Mouse (Mus musculus): ENCODE data around the gene Tnfrsf9.

Tnfrsf9 gene

DNA sequence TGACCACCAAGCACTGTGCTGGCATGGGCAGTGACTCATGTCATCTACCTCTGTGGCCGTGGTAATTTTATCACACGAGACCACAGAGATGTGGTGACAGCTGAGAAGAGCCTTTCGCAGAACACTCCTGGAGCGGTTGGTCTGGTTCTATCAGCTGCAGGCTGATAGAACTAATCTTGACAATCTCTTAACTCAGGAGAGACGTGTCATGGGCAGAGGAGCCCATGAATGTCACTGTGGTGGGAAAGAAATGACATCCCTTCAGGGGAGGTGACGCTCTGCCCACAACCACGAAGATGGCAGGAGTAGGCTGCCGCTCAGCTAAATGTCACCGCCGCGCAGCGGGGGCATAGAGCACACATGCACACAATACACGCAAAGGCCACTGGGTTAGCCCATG, 9.9 kb downstream of the Tnfrsf9 start:
- in situ Hi-C loops (cut with MboI; ENCODE audit: unreplicated experiment in 2 of 2): loop anchor here in 1 of 2 experiments (25.0 kb wide), 2 partner anchors 437 to 662 kb away; no protein-coding TSS in a partner anchor

DNA sequence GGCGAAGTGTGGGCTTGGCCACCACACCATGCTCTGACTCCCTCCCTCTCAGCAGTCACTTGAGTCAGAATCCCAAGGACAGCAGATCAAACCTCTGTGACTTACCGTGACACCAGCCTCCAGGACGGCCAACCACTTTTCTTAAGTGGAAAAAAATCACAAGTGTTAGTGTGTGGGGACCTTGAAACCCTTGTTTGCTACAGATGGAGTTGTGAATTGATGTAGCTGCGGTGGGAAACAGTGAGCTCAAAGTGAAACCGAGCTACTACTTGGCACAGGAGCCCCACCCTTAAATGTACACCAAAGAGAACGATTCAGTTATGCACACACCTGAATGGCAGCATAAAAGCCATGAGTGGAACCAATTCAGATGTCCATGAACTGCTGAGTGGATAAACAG, 10.6 kb downstream of the Tnfrsf9 start:
- in situ Hi-C loops (cut with MboI; ENCODE audit: unreplicated experiment in 2 of 2): loop anchor here (5.0 to 25.0 kb wide), 3 partner anchors 37 to 663 kb away; no protein-coding TSS in a partner anchor

DNA sequence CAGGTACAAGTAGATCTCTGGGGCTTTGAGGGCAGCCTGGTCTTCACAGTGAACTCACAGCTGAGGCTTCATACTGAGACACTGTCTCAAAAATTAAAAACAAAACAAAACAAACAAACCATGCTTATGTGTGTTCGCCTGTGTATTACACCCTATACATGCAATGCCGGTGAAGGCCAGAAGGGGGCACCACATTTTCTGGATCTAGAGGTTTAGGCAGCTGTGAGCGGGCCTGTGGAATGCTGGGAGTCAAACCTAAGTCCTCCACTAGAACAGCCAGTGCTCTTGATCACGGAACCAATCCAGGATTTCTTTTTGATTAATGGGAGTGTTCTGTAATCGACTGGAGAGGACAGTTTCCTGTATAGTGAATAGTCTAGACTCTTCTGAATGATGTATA, 11.6 kb downstream of the Tnfrsf9 start:
- in situ Hi-C loops (cut with MboI; ENCODE audit: unreplicated experiment in 2 of 2): loop anchor here in 1 of 2 experiments (5.0 kb wide), 1 partner anchor 36 kb away; no protein-coding TSS in a partner anchor

DNA sequence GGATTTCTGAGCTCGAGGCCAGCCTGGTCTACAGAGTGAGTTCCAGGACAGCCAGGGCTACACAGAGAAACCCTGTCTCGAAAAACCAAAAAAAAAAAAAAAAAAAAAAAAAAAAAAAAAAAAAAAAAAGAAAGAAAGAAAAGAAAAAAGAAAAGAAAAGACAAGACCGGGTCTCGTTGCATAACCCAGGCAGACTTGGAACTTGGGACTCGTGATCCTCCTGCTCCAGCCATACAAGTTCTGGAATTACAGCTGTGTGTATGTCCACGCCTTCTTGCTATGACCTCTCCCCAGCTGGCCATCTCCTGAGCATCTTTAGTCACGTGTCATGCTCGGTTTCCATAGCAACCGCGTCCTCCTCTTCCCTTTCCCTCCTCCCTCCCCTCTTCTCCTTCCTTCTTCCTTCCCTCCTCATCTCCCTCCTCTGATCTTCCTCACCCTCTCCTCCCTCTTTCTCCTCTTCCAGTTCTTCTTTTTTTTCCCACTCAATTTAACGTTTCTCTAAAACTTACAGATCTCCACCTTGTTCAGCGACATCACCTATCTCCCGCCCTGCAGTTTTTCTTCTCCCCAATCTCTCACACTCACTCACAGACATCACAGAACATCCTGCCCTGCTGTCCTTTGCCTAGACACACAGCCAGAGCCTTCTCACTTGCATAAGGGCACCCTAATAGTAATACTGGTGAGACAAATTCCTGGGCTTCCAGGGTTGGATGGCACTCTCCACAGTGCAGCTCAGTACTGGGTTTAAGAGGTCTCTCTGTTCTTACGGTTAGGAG, 12.8 kb downstream of the Tnfrsf9 start:
- in situ Hi-C loops (cut with MboI; ENCODE audit: unreplicated experiment in 2 of 2): loop anchor here in 1 of 2 experiments (5.0 kb wide), 1 partner anchor 35 kb away; no protein-coding TSS in a partner anchor

DNA sequence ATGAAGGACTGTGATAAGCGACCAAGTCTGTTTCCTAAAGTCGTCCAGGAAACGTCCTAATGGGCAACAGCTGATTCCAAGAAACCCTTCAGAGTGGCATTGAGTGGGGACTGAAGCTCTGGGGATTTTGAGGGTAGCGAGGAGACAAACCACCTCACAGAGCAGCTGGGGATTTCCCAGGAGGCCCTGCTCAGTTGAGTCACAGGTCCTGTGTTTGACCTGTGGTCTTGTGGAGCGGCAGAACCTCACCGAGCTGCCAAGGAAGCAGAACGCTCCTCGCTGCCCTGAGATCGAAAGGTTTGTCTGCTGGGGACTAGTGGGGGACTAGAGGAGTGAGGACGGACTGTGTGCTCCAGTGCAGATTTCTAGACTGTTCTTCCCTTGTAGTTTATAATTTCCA, 13.4 kb downstream of the Tnfrsf9 start:
- in situ Hi-C loops (cut with MboI; ENCODE audit: unreplicated experiment in 2 of 2): loop anchor here in 1 of 2 experiments (5.0 kb wide), 1 partner anchor 35 kb away; no protein-coding TSS in a partner anchor

DNA sequence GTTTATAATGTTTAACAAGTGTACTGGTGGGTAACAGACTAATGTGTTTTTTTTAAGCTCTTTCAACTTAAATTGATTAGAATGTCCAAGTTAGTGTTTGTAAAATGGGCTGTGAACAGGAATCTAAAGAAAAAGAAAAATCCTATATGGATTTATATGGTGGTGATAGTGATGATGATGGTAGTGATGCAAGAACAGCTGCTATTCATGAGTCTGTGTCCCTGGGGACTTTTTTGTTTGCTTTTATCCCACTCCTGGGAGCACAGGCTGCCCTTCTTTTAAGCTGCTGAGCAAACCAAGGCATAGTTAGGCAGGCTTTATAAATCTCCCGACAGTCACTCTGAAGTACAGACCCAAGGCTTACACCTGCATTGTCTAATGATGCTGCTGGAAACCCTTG, 19.1 kb downstream of the Tnfrsf9 start:
- in situ Hi-C loops (cut with MboI; ENCODE audit: unreplicated experiment in 2 of 2): no loop called here

DNA sequence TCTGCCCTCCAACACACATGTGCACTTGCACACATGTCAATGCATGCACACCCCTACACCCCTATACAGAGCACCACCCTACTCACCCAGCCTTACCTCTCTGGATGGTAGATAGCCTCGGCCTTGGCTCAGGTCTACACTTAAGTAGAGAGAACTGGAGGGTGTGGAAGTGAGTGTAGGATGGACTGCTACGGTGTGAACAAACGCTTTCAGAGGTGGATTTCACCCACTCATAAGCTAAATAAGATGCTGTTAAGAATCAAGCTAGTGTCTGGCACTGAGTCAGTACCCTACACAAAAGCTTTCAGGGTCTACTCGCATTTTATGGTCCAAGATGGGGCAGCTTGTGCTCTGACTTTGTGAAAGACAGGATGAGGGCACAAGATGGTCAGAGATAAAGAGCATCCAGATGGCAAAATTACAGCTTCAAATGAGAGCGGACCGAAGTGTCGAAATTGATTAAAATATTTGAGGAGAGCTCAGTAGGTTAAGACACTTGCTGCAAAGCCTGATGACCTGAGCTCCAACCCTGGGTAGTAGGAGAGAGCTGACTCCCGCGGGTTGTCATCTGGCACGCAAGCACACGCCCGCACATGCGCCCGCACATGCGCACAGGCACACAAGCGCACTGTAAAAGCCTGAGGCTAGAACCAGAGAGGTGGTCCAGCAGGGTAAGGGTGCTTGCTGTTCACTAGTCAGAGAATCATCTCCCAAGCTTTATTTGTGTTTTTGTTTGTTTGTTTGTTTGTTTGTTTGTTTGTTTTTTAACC, 23.1 kb downstream of the Tnfrsf9 start:
- in situ Hi-C loops (cut with MboI; ENCODE audit: unreplicated experiment in 2 of 2): no loop called here

DNA sequence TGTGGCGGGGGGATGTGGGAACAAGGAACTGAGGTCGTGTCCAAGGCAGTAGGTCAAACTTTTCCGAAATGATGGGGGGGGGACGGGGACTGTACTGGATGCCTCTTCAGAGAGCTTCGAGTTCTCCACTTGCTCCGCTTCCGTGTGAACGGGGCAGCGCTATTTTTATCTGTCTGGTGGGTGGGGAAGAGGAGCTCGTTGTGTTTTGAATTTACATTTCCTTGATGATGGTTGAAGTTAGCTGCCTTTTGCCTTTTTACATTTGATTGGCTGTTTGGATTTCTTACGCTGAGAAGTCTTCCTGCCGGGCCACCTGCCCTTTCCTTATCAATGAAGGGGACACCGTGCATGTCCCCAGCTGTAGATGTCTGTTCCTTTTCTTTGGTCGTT, 23.7 kb downstream of the Tnfrsf9 start:
- in situ Hi-C loops (cut with MboI; ENCODE audit: unreplicated experiment in 2 of 2): no loop called here

DNA sequence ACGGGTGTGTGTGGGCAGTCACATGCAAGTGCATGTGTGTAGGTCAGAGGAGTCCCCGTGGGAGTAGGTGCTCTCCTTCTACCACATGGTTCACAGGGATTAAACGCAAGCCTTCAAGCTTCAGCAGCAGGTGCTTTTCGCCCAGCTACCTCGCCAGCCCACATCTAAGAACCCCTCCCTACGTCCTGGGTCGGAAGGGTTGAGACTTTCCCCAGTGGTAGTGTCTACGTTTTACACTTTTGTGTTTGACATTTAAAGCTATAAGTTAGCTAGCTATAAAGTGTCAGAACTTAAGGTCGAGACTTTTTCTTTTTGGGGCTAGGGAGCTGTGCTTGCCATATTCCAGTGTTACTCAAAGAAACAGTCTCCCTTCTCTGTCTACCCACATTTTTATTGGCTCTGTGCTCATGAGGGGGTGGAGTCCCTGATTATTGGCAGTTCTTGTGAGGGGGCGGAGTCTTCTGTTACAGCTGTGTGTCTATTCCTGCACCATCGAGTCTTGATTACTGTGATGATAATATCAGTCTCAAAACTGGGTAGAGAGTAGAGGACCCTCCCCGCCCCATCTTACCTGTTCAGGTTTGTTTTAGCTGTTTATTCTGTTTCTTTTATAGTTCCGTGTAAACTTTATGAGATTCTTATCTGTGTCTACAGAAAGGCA, 25.8 kb downstream of the Tnfrsf9 start:
- in situ Hi-C loops (cut with MboI; ENCODE audit: unreplicated experiment in 2 of 2): no loop called here

DNA sequence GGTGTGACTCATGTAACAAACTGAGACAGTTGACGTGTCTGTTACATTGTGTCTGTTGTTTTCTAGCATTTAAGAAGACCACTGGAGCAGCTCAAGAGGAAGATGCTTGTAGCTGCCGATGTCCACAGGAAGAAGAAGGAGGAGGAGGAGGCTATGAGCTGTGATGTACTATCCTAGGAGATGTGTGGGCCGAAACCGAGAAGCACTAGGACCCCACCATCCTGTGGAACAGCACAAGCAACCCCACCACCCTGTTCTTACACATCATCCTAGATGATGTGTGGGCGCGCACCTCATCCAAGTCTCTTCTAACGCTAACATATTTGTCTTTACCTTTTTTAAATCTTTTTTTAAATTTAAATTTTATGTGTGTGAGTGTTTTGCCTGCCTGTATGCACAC, 30.3 kb downstream of the Tnfrsf9 start:
- in situ Hi-C loops (cut with MboI; ENCODE audit: unreplicated experiment in 2 of 2): no loop called here

DNA sequence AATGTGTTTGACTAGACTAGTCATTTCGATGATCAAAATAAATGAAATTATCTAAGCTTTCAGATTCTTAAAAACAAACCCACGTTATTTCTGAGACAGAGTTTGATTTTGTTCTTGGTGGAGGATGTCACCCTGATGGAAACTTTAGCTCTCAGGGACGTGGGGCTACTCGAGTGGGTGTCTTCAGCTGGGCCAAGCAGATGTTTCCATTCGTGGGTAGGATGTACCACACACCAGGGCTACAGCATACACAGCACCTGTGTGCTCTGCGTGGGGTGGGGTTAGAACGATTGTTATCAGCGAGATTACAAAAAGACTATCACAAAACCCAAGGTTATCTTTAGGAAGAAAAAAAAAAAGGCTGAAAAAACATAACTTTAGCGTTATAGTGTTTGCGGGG, 36.6 kb downstream of the Tnfrsf9 start:
- in situ Hi-C loops (cut with MboI; ENCODE audit: unreplicated experiment in 2 of 2): no loop called here

DNA sequence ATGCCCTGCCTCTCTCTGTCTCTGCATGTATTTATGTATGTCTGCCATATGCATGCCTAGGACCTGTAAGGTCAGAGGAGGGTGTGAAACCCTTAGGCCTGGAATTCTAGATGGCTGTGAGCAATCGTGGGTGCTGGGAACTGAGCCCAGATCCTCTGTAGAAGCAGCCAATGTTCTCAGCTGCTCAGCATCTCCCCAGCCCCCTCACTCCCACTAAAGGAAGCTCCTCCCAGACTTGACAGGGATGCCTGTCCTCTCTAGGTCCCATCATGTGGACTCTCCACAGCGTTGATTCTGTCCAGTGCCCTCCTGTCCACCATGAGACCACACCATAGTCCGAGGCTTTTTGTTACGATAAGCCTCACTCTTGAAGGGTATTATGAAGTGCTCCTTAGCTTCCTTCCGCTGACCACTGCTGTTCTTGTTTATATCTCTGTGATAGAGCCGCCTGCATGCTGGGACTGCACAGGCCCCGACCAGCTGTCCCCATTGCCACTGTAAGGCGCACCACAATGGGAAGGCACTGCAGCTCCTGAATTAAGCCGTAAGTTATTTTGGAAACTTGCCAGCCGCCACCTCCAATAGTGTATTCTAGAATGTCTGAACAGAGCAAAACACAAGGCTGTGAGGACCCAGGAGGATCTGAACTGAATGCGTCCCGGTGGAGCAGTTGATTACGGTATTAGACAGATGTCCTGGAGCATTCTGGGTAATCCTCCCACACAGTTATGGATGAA, 42.2 kb downstream of the Tnfrsf9 start:
- in situ Hi-C loops (cut with MboI; ENCODE audit: unreplicated experiment in 2 of 2): no loop called here

DNA sequence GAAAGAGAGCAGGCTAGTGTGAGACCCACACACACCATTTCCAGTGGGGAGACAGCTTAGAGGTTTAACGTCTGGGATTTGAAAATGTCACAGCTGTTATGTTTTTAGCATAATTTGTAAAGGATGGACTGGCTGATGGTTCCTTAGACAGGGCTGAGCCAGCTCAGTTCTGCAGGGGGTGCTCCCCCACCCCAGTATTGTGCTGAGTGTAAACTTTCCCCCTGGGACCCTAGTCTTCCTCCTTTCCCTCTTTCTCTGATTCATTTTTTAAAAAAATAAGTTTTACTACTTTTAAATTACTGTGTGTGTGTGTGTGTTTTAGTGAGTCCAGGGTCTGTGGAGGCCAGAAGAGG, 42.7 kb downstream of the Tnfrsf9 start:
- in situ Hi-C loops (cut with MboI; ENCODE audit: unreplicated experiment in 2 of 2): no loop called here

DNA sequence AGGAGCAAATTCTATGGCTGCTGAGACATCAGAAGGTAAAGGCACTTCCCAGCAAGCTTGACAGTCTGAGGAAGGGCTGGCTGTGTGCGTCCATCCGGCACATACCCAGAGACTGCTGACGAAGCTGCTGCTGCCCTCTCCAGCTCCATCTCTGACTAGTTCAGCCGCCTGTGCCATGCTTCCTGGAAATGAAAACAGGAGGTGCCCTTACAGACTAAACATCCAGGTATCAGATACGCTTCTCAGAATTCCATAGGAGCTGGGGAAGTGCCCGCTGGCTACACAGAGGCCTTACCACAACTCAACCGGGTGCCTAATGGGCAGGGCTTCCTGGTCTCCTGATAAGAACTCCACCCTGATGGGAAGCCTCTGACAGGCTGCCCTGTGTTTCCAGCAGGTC, 44.2 kb downstream of the Tnfrsf9 start:
- in situ Hi-C loops (cut with MboI; ENCODE audit: unreplicated experiment in 2 of 2): no loop called here

DNA sequence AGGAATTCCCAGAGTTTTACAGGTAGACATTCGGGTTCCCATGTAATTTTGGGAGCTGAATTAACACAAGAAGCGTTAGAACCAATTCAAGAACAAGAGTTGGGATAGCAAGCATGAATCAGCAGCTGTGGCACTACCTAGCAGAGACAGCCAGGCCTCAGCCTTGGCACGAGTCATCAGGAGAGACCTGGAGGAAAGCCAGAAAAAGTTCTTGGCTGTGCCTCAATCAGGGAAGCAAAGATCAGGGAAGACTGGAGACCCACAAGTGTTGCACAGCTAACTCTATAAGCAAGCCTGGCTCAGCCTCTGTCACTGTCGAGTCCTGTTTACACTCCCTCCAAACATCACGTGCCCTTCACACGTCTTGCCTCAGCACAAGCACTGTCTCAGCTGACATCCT, 47.9 kb downstream of the Tnfrsf9 start:
- in situ Hi-C loops (cut with MboI; ENCODE audit: unreplicated experiment in 2 of 2): loop anchor here (5.0 to 10.0 kb wide), 3 partner anchors 35 to 183 kb away; no protein-coding TSS in a partner anchor

DNA sequence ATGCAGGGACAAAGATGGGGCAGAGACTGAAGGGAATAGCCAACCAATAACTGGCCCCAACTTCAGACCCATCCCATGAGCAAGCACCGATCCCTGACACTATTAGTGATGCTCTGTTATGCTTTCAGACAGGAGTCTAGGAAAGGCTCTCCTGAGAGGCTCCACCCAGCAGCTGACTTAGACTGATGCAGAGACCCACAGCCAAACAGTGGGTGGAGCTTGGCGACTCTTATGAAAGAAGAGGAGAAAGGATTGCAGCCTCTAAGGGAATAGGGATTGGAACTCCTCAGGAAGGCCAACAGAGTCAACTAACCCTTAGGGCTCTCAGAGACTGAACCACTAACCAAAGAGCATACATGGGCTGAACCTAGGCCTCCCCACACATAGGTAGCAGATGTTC, 49.3 kb downstream of the Tnfrsf9 start:
- in situ Hi-C loops (cut with MboI; ENCODE audit: unreplicated experiment in 2 of 2): loop anchor here (5.0 to 10.0 kb wide), 3 partner anchors 36 to 181 kb away; no protein-coding TSS in a partner anchor

DNA sequence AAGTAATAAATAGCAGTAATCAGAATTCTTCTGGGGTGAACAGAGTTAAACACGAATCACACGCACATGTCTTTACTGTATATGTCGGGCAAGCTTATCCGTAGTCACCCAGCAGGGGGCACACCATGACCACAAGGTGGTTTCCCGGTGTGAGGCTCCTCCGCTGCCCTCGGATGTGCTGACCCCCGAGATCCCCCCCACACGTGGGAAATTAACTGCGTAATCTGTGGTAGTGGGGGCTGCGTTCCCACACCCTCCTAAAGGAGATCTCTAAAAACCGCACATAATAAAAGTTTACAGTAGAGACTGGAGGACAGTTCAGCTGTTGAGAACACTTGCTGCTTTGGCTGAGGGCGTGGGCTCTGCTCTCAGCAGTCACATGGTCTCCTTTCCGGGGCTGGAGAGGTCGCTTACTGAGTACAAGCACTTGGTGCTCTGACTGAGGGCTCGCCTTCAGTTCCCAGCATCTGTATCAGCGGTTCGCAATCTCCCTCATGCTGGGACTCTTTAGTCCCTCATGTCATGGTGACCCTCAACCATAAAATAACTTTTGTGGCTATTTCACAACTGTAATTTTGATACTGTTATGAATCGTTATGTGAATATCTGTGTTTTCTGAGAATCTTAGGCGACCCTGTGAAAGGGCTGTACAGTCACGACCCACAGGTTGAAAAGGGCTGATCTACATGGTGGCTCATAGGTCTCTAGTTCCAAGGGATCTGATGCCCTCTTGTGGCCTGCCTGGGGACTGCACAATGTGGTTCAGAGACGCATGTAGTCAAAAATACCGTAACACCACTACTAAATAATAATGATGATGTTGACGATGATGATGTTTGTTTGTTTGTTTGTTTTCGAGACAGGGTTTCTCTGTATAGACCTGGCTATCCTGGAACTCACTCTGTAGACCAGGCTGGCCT, 50.5 kb downstream of the Tnfrsf9 start:
- in situ Hi-C loops (cut with MboI; ENCODE audit: unreplicated experiment in 2 of 2): loop anchor here (5.0 to 10.0 kb wide), 6 partner anchors 38 to 887 kb away; no protein-coding TSS in a partner anchor

DNA sequence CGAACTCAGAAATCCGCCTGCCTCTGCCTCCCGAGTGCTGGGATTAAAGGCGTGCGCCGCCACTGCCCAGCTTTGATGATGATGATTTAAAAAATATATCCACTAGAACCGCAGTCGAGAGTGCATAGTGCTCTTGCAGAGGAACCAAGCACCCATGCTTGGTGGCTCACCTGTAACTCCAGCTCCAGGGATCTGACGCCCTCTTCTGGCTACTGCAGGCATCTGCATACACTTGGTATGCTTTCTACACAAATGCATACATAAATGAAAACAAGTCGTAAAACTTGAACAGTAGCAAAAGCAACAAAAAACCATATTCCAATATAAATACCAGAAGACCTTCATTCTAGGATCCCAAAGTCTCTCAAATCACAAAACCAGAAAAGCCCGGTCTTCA, 51.2 kb downstream of the Tnfrsf9 start:
- in situ Hi-C loops (cut with MboI; ENCODE audit: unreplicated experiment in 2 of 2): loop anchor here (5.0 to 10.0 kb wide), 5 partner anchors 61 to 887 kb away; no protein-coding TSS in a partner anchor

DNA sequence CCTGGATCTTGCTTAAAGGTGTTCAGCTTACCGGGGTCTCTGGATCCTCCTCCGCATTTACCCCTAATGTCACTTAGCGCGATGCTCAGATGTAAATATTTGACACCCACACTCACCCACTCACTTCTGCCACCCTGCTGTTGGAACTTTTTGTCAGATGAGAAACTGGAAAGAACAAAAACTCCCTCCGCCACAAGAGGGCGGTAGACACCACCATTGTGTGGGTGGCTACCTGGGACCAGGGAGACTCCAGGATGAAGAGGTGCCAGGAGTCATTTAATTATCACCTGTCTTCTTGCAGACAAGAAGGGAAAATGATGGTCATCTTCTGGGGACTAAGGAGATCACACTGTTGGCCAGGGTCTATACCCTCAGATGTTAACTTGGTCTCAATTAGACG, 52.2 kb downstream of the Tnfrsf9 start:
- in situ Hi-C loops (cut with MboI; ENCODE audit: unreplicated experiment in 2 of 2): loop anchor here (5.0 to 10.0 kb wide), 5 partner anchors 62 to 886 kb away; no protein-coding TSS in a partner anchor
